Mouse (Mus musculus) urinary bladder, postnatal 36 days (tissue): ENCODE data around the gene Gm3005.
"Not testable (repeated sequence)": the region's sequence is repeated elsewhere in the genome, so short reads cannot be mapped to it uniquely, and the experiment has no call there.

Source experiments
- DNase-seq, 2 experiments: peaks; one replicate each; pipeline ENCODE4 v3.0.0; 2022; ENCODE audit warnings: low spot score in 2 of 2, mixed read lengths in 1 of 2

Gm3005 gene

GRCm38 (mm10) chr14:3427803-3428202 is at the start of gene Gm3005:
TSS of gene Gm3005 (plus strand) at chr14:3428103.
- not testable (repeated sequence) for DNase-seq

DNA sequence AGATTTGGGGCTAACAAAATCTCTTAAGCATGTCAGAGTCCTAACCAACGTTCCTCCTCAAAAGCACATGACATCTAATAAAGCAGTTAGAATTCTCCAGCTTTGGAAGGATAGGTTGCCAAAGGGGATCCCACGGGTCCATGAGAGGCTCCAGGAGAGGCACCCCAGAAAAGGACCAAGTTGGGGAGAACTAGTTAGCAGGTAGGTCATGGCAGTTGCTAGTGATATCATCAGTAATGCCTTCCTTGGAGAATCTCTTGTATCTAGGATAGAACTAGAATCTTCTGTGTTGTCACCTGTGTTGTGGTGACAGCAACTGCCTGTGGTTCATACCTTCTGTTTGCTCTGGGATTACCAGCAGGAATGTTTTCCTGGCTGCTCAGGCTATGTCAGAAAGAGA is 33.1 kb upstream of the Gm3005 start, which contains the start of gene Gm10413:
Gene Gm10413 (plus strand): TSS at position 301 of the 400 bp plus-strand sequence.
- not testable (repeated sequence) for DNase-seq

- not testable (repeated sequence) for DNase-seq
These were observed 15.6 kb upstream of the Gm3005 start, which contains the start of gene Gm10409 for GRCm38 (mm10) chr14:3412314-3412713. TSS of gene Gm10409 (plus strand) at chr14:3412614.

GRCm38 (mm10) chr14:3449079-3449478 is 21.2 kb downstream of the Gm3005 start, which contains the start of gene Gm10408:
TSS of gene Gm10408 (plus strand) at chr14:3449379.
- not testable (repeated sequence) for DNase-seq

DNA sequence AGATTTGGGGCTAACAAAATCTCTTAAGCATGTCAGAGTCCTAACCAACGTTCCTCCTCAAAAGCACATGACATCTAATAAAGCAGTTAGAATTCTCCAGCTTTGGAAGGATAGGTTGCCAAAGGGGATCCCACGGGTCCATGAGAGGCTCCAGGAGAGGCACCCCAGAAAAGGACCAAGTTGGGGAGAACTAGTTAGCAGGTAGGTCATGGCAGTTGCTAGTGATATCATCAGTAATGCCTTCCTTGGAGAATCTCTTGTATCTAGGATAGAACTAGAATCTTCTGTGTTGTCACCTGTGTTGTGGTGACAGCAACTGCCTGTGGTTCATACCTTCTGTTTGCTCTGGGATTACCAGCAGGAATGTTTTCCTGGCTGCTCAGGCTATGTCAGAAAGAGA is 206.3 kb downstream of the Gm3005 start, which contains the start of gene Gm3012:
Gene Gm3012 (plus strand): TSS at position 301 of the 400 bp plus-strand sequence.
- not testable (repeated sequence) for DNase-seq
